Mouse (Mus musculus) liver, postnatal 0 days (tissue): ENCODE data around the gene Hist1h2ao. TPM values are rescaled to one million over a fixed set of nuclear protein-coding genes. Genes with fewer than 3 reads are reported as not detected.
A peak's percentile ranks its signal among the peaks of the same experiment; 100 is the strongest.
"Not testable (repeated sequence)": the region's sequence is repeated elsewhere in the genome, so short reads cannot be mapped to it uniquely, and the experiment has no call there.

ENCODE experiments used
- ATAC-seq: fragments of 200-750 bp; cut with Nextera tagmentation; 2 replicates; pipeline ENCODE4 v1.8.0; 2017; ENCODE audit warnings: mild to moderate bottlenecking, moderate library complexity
- DNase-seq: peaks from one replicate; pipeline ENCODE4 v3.0.0-alpha.2; 2016
- H3K27ac ChIP-seq: fragments of 300-500 bp; sonication (generic); 2 replicates; pipeline ENCODE4 v1.5.1; 2014; ENCODE audit warnings: antibody characterized with exemption, moderate library complexity, mild to moderate bottlenecking, low read depth
- H3K27me3 ChIP-seq: fragments of 300-500 bp; sonication (generic); 2 replicates; pipeline ENCODE4 v1.6.1; 2014; ENCODE audit warnings: low read length, control low read depth, mixed read lengths; ENCODE audit not compliant: insufficient read depth
- H3K36me3 ChIP-seq: fragments of 300-500 bp; sonication (generic); replicated peaks from 2 replicates; pipeline ENCODE4 v1.6.1; 2014; ENCODE audit warnings: mild to moderate bottlenecking, control low read depth, low read length, moderate library complexity, mixed read lengths; ENCODE audit not compliant: insufficient read depth
- H3K4me1 ChIP-seq: fragments of 300-500 bp; sonication (generic); 2 replicates; pipeline ENCODE4 v1.6.1; 2014; ENCODE audit warnings: antibody characterized with exemption, mild to moderate bottlenecking, control low read depth; ENCODE audit not compliant: insufficient read depth
- H3K4me2 ChIP-seq: fragments of 300-500 bp; sonication (generic); 2 replicates; pipeline ENCODE4 v1.6.1; 2014; ENCODE audit warnings: low read depth, mild to moderate bottlenecking, low read length, moderate library complexity, mixed read lengths
- H3K4me3 ChIP-seq: fragments of 300-500 bp; sonication (generic); 2 replicates; pipeline ENCODE4 v1.5.1; 2014; ENCODE audit warnings: low read depth, low read length
- H3K9ac ChIP-seq: fragments of 300-500 bp; sonication (generic); replicated peaks from 2 replicates; pipeline ENCODE4 v1.6.1; 2014; ENCODE audit warnings: mild to moderate bottlenecking, moderate library complexity
- H3K9me3 ChIP-seq: fragments of 300-500 bp; sonication (generic); 2 replicates; pipeline ENCODE4 v1.6.1; 2016; ENCODE audit warnings: mild to moderate bottlenecking, control low read depth, low read length, mixed read lengths
- CTCF ChIP-seq: sonication (generic); IDR thresholded peaks from 2 replicates; pipeline ENCODE4 v1.5.1; 2016; ENCODE audit warnings: antibody characterized with exemption, low read depth
- EP300 ChIP-seq: IDR thresholded peaks from 2 replicates; pipeline ENCODE4 v1.6.1; 2016; ENCODE audit warnings: antibody characterized with exemption, low read depth, mild to moderate bottlenecking
- WGBS: fragments of 180-500 bp; shearing (Covaris S2); extraction: QIAGEN DNeasy Blood & Tissue Kit; methylation state at CpG from one replicate; pipeline ENCODE4 v1.1.7; 2014; ENCODE audit not compliant: insufficient replicate concordance; 5-methylcytosine and 5-hydroxymethylcytosine counted together
- microRNA-seq: library from miRNA; unstranded; fragments of <30 nt; microRNA quantifications from one replicate; pipeline ENCODE4, GENCODE M21; 2016
- polyA plus RNA-seq: library from polyadenylated mRNA; unstranded; fragments of >200 nt; fragmentation: Nextera tagmentation; extraction: Ambion mirVana; gene quantifications from 2 replicates; pipeline ENCODE4 v1.2.1, GENCODE M21; 2015

Hist1h2ao gene
- polyA plus RNA-seq, 1 experiment from 2014 or later = not detected

DNA sequence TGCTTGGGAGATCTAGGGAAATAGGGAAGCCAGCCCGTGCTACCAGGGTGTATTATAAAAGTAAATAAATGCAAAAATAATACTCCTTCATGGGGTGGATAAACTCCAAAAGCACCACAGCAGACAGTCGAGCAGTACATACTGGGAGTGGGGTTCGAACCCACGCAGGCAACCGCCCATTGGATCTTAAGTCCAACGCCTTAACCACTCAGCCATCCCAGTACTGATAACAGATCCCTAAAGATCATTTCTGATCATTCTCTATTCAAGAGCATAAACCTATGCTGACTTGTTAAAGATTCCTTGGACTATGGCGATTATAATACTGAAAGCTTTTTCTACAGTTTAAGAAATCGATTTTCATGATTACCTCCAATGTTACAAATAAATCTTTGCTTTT, 37.6 kb downstream of the Hist1h2ao start:
- Histone ChIP-seq H3K9ac (no peak overlapping the region), H3K36me3 (no peaks in the 10 kb centered on the region), H3K4me3 (no peak overlapping the region), H3K27ac (no peak overlapping the region), H3K4me2 (no peak overlapping the region), H3K4me1 (peaks cover 4% of the 10 kb centered on the region; the same call in 1 of the 2 replicates), H3K9me3 (no peaks in the 10 kb centered on the region), H3K27me3 (no peaks in the 10 kb centered on the region)
- DNase-seq = no peak
- WGBS = 41% methylated on average over 8 of the region's 8 CpGs
- ATAC-seq = no peak
- TF ChIP-seq EP300 (no peak), CTCF (no peak)

DNA sequence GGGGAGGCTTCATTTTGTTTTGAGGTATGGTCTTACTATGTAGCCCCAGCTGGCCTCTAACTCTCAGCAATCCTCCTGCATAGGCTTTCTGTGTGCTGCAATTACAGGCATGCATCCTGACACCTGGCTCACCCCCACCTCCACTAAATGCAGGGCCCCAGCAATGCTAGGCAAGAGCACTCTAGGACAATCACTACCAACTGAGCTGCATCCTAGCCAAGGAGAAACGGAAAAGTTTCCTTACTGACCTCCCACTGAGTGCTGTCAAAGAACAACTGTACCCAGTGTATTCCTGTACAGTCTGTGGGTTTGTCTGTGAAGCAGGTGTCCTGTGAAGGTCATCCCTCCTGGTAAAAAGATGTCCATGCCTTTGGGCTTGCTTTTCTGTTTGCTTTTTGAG, 40.4 kb downstream of the Hist1h2ao start:
- H3K9me3 ChIP-seq, H3K36me3 ChIP-seq, H3K4me2 ChIP-seq, H3K27ac ChIP-seq, H3K9ac ChIP-seq, H3K4me3 ChIP-seq, H3K4me1 ChIP-seq, ATAC-seq, DNase-seq, H3K27me3 ChIP-seq: not testable (repeated sequence)
- WGBS = 52% methylated on average over 1 of the region's 1 CpGs

DNA sequence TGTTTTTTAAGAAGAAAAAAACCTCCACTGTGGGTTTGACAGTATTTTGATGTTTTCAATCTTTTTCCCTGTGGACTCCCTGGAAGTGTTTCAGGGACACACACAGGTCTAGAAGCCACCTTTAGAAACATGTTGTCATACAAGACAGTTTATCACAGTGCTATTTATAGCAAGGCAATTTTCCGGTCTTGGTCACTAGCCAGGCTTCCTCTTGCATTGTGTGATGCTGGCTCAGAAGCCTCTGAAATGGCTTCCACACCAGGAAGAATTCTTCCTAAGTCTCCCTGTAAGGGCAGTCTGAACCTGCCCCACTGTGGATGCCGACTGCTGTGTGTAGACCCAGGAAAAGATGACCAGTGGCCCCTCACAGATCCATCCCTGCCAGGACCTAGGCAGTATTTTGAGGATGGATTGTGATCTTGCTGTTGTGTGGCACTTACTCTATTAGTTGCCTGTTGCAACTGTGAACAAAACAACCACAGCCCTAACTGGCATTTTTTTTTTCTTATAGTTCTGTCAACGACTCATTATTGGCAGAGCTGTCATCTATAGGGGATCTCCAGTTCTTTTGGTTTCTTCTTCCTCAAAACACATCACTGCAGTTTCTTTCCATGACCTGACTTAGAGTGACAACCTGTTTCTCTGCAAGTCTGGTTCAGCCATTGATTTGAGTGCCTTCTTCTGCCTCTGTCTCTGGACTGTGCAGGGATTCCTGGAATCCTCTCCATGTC, 42.1 kb downstream of the Hist1h2ao start:
- Histone ChIP-seq H3K4me1 (peaks cover 4% of the 10 kb centered on the region; the same call in 1 of the 2 replicates), H3K27me3 (no peaks in the 10 kb centered on the region), H3K27ac (no peak overlapping the region), H3K9me3 (no peaks in the 10 kb centered on the region), H3K4me2 (no peak overlapping the region), H3K4me3 (no peak overlapping the region), H3K9ac (no peak overlapping the region), H3K36me3 (no peaks in the 10 kb centered on the region)
- DNase-seq (no peak), ATAC-seq (no peak)
- TF ChIP-seq CTCF = no peak
- TF ChIP-seq EP300 = no peak
- WGBS = 17% methylated on average over 3 of the region's 3 CpGs

DNA sequence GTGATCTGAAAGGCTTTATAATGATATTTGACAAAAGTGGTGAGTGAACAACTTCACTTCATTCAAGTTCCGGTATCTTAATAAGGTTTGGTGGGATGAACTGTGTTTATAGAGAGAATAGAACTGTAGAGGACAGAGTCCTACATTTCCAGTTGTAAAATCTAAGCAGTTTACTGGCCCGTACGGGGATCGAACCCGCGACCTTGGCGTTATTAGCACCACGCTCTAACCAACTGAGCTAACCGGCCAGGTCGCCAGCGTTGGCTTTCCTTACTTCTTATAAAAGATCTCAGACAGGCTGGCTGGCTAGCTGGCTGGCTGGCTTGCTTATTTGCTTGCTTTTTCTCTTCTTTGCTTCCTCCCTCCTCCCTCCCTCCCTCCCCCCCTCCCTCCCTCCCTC, 44.9 kb downstream of the Hist1h2ao start:
- no peak overlapping the region for H3K9ac ChIP-seq
- DNase-seq = peak; percentile 74
- no peaks in the 10 kb centered on the region for H3K36me3 ChIP-seq
- TF ChIP-seq CTCF = no peak
- no peak for TF ChIP-seq EP300
- peak overlapping the region; percentile 50 for H3K4me3 ChIP-seq
- peaks cover 4% of the 10 kb centered on the region; the same call in 1 of the 2 replicates for H3K4me1 ChIP-seq
- H3K27me3 ChIP-seq = no peaks in the 10 kb centered on the region
- peak overlapping the region; percentile 69 for H3K4me2 ChIP-seq
- ATAC-seq = peak; percentile 51
- no peak overlapping the region for H3K27ac ChIP-seq
- WGBS = 3% methylated on average over 11 of the region's 11 CpGs
- no peaks in the 10 kb centered on the region for H3K9me3 ChIP-seq

DNA sequence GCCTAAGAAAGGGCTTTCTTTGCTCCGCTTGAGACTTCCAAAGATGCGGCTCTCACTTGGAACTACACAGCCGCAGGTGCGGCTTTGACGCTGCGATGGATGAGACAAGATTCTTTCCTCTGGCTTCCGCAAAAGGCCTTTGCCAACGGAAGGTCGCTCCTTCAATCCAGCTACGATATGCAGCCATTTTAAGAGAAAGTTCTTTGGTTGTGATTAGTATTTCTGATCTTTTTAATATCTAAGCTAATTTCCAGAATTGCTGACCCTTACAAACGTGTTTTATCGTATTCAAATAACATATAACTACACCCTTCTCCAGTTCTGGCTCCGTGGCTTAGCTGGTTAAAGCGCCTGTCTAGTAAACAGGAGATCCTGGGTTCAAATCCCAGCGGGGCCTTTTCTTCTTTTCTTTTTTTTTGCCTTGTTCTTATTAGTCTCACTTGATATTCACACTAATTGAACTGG, 45.5 kb downstream of the Hist1h2ao start:
- Histone ChIP-seq H3K4me1 (peaks cover 4% of the 10 kb centered on the region; the same call in 1 of the 2 replicates), H3K27me3 (no peaks in the 10 kb centered on the region), H3K4me3 (peak overlapping the region; percentile 50), H3K4me2 (peak overlapping the region; percentile 69), H3K9ac (peak overlapping the region; percentile 55), H3K36me3 (no peaks in the 10 kb centered on the region), H3K9me3 (no peaks in the 10 kb centered on the region), H3K27ac (0 out of 2 replicates have a peak overlapping the region, but pooled peaks have one; percentile 30)
- ATAC-seq (peak; percentile 12), DNase-seq (peak; percentile 19)
- TF ChIP-seq EP300 (no peak), CTCF (no peak)
- 3% methylated on average over 15 of the region's 15 CpGs for WGBS

Small RNA genes lying within 50 kb of the gene (microRNA-seq; reads per million reads assigned to microRNA genes)
- gene Gm19658 = not detected
- gene Gm44346 = not detected
- gene Gm44466 = not detected

Other genes starting within 250 kb of the Hist1h2ao start
- gene Olfr1364, start 228.7 kb upstream of the Hist1h2ao start, polyA plus RNA-seq = not detected in 2 replicates
- gene Olfr1362, start 196.4 kb upstream of the Hist1h2ao start, polyA plus RNA-seq = not detected in 2 replicates
- not detected in 2 replicates for gene Olfr11, start 167.9 kb upstream of the Hist1h2ao start, polyA plus RNA-seq
- gene Olfr1361, start 147.1 kb upstream of the Hist1h2ao start, polyA plus RNA-seq = not detected in 2 replicates
- not detected in 2 replicates for gene Olfr1360, start 133.1 kb upstream of the Hist1h2ao start, polyA plus RNA-seq
- not detected in 2 replicates for gene Olfr1359, start 112.4 kb upstream of the Hist1h2ao start, polyA plus RNA-seq
- gene Hist1h2bl, start 94.3 kb upstream of the Hist1h2ao start, polyA plus RNA-seq = 0.51 and 1.9 TPM in 2 replicates
- gene Hist1h2ai, start 94.0 kb upstream of the Hist1h2ao start, polyA plus RNA-seq = 16.4 and 20.2 TPM in 2 replicates
- 7.1 and 8.7 TPM in 2 replicates for gene Hist1h3h, start 92.8 kb upstream of the Hist1h2ao start, polyA plus RNA-seq
- gene Hist1h2bm, start 88.4 kb upstream of the Hist1h2ao start, polyA plus RNA-seq = 1.6 and 2.3 TPM in 2 replicates
- gene Hist1h4j, start 75.4 kb upstream of the Hist1h2ao start, polyA plus RNA-seq = 0.19 and 0.32 TPM in 2 replicates
- 2.4 and 3.6 TPM in 2 replicates for gene Hist1h4k, start 60.0 kb upstream of the Hist1h2ao start, polyA plus RNA-seq
- 44.2 and 62.3 TPM in 2 replicates for gene Hist1h2ak, start 56.6 kb upstream of the Hist1h2ao start, polyA plus RNA-seq
- gene Hist1h2bn, start 56.3 kb upstream of the Hist1h2ao start, polyA plus RNA-seq = 7.2 and 7.3 TPM in 2 replicates
- 20.0 and 27.9 TPM in 2 replicates for gene Hist1h1b, start 29.8 kb upstream of the Hist1h2ao start, polyA plus RNA-seq
- 95.1 and 107 TPM in 2 replicates for gene Hist1h3i, start 27.1 kb upstream of the Hist1h2ao start, polyA plus RNA-seq
- gene Hist1h2an, start 23.2 kb upstream of the Hist1h2ao start, polyA plus RNA-seq = 8.4 and 11.4 TPM in 2 replicates
- 2.4 and 4.6 TPM in 2 replicates for gene Hist1h2bp, start 23.0 kb upstream of the Hist1h2ao start, polyA plus RNA-seq
- 14.3 and 15.4 TPM in 2 replicates for gene Hist1h2bq, start 268 bp upstream of the Hist1h2ao start, polyA plus RNA-seq
- gene Hist1h4m, start 1.3 kb downstream of the Hist1h2ao start, polyA plus RNA-seq = not detected in 2 replicates
- gene Hist1h4n, start 21.7 kb downstream of the Hist1h2ao start, polyA plus RNA-seq = 9.2 and 9.8 TPM in 2 replicates
- 3,753 and 3,756 TPM in 2 replicates for gene Hist1h2ap, start 23.0 kb downstream of the Hist1h2ao start, polyA plus RNA-seq
- 14.9 and 15.6 TPM in 2 replicates for gene Hist1h2br, start 23.3 kb downstream of the Hist1h2ao start, polyA plus RNA-seq
- gene Zfp184, start 134.6 kb downstream of the Hist1h2ao start, polyA plus RNA-seq = 0.27 and 0.32 TPM in 2 replicates
- not detected in 2 replicates for gene Pom121l2, start 170.7 kb downstream of the Hist1h2ao start, polyA plus RNA-seq
- gene Prss16, start 199.3 kb downstream of the Hist1h2ao start, polyA plus RNA-seq = 0.92 and 1.1 TPM in 2 replicates
- 8.6 and 9.9 TPM in 2 replicates for gene Hist1h2ah, start 225.1 kb downstream of the Hist1h2ao start, polyA plus RNA-seq
- 1.7 and 2.2 TPM in 2 replicates for gene Hist1h2bk, start 225.4 kb downstream of the Hist1h2ao start, polyA plus RNA-seq
- gene Hist1h4i, start 230.9 kb downstream of the Hist1h2ao start, polyA plus RNA-seq = 18.0 and 18.3 TPM in 2 replicates
- 7.4 and 9.4 TPM in 2 replicates for gene Hist1h2ag, start 232.5 kb downstream of the Hist1h2ao start, polyA plus RNA-seq
- gene Hist1h2bj, start 232.7 kb downstream of the Hist1h2ao start, polyA plus RNA-seq = 5.1 and 5.3 TPM in 2 replicates